Mouse (Mus musculus) testis, adult 2 months (tissue): ENCODE data around the gene Spg21.

Experiments
- CTCF ChIP-seq: fragments of 200-500 bp; IDR thresholded peaks from 2 replicates; pipeline ENCODE4 v1.5.1; 2012; ENCODE audit warnings: low read depth, mild to moderate bottlenecking, inconsistent platforms, low read length, moderate library complexity; ENCODE audit not compliant: control insufficient read depth, insufficient read depth, insufficient replicate concordance
- POLR2A ChIP-seq: fragments of 200-500 bp; IDR thresholded peaks from 2 replicates; pipeline ENCODE4 v1.6.1; 2012; ENCODE audit warnings: low read depth, mild to moderate bottlenecking, inconsistent platforms, low read length, moderate library complexity; ENCODE audit not compliant: control insufficient read depth

- TF ChIP-seq POLR2A = no peak
- TF ChIP-seq CTCF = no peak
Measured at GRCm38 (mm10) chr9:65472769-65473168, 12.0 kb downstream of the Spg21 start.
